Mouse (Mus musculus) frontal cortex, adult 2 months (tissue): ENCODE data around the gene Zfp735. TPM values are rescaled to one million over a fixed set of nuclear protein-coding genes. Genes with fewer than 3 reads are reported as not detected.

Source experiments
- DNase-seq, 2 experiments: peaks; one replicate each; pipeline ENCODE4 v3.0.0; 2022; ENCODE audit warnings: low spot score in 1 of 2; ENCODE audit errors: extremely low spot score in 1 of 2
- polyA plus RNA-seq: library from polyadenylated mRNA; depleted of rRNA; stranded (reverse); fragments of >200 nt; gene quantifications from 2 replicates; pipeline ENCODE4 v1.2.3, GENCODE M21; 2012; rRNA removed

Gene Zfp735
- not detected in 2 replicates for polyA plus RNA-seq

GRCm38 (mm10) chr11:73688478-73688877 is at the start of gene Zfp735:
TSS of gene Zfp735 (plus strand) at chr11:73688778.
- no peak for DNase-seq

GRCm38 (mm10) chr11:73759115-73759514 is 70.5 kb downstream of the Zfp735 start:
- no peak for DNase-seq

Other genes with a start within 250 kb of the Zfp735 start
- not detected in 2 replicates for gene Olfr380, start 231.3 kb upstream of the Zfp735 start, polyA plus RNA-seq
- gene Olfr381, start 197.2 kb upstream of the Zfp735 start, polyA plus RNA-seq, result not detected in 2 replicates
- gene Olfr382, start 171.6 kb upstream of the Zfp735 start, polyA plus RNA-seq, result not detected in 2 replicates
- not detected in 2 replicates for gene Olfr385, start 95.8 kb upstream of the Zfp735 start, polyA plus RNA-seq
- gene Olfr384, start 90.2 kb upstream of the Zfp735 start, polyA plus RNA-seq, result not detected in 2 replicates
- not detected in 2 replicates for gene Olfr389, start 91.9 kb downstream of the Zfp735 start, polyA plus RNA-seq
- gene Olfr390, start 94.2 kb downstream of the Zfp735 start, polyA plus RNA-seq, result not detected in 2 replicates
- gene Olfr391-ps, start 114.3 kb downstream of the Zfp735 start, polyA plus RNA-seq, result not detected in 2 replicates
- gene Olfr392, start 128.3 kb downstream of the Zfp735 start, polyA plus RNA-seq, result 0.02 TPM in 1 of 2 replicates, not detected in the other
- gene Olfr393, start 162.7 kb downstream of the Zfp735 start, polyA plus RNA-seq, result not detected in 2 replicates
- gene Olfr394, start 202.0 kb downstream of the Zfp735 start, polyA plus RNA-seq, result 0.02 TPM in 1 of 2 replicates, not detected in the other
- not detected in 2 replicates for gene Olfr395, start 220.5 kb downstream of the Zfp735 start, polyA plus RNA-seq
- not detected in 2 replicates for gene Olfr23, start 247.9 kb downstream of the Zfp735 start, polyA plus RNA-seq